In genomic region chr5:5692167-5692738, GRCm38 (mm10) we compare ENCODE assay signal across 25 mouse cellular contexts. TPM values are rescaled to one million over a fixed set of nuclear protein-coding genes. Genes with fewer than 3 reads are reported as not detected.
DNase-seq lines count a peak whose midpoint lies in the region; ATAC-seq and TF ChIP-seq lines count a peak whose summit lies in the region.
"Had no signal": no experiment of that assay in that cellular context is flagged by ENCODE, and none has a peak within 500 bp of the region (broad histone marks: within the 10 kb centered on the region; RNA-seq: fewer than 3 reads in every experiment).

No protein-coding gene starts in this region.

- peaks cover 46% of the 10 kb centered on the region for H3K79me3 ChIP-seq in C2C12 (ENCODE audit: low read depth)

- no peak overlapping the region for H3ac ChIP-seq in C2C12 (ENCODE audit: control insufficient read depth, insufficient read length, low read depth)

- no peak overlapping the region for H3K9ac ChIP-seq in intestine, embryonic 15.5 days
- H3K9ac ChIP-seq in intestine, postnatal 0 days (ENCODE audit: low read depth, low read length) = no peak overlapping the region
- no peak overlapping the region for H3K9ac ChIP-seq in lung, embryonic 14.5 days
- H3K9ac ChIP-seq: embryonic facial prominence, embryonic 12.5 days; heart, embryonic 12.5 days; hindbrain, embryonic 14.5 days; midbrain, embryonic 15.5 days had no signal

- H3K4me2 ChIP-seq in intestine, embryonic 15.5 days (replicated peaks) = peak overlapping the region; percentile 22; the same call in 1 of the 2 replicates
- no peak overlapping the region for H3K4me2 ChIP-seq in intestine, postnatal 0 days (replicated peaks; ENCODE audit: low read depth)
- peak overlapping the region; percentile 83; the same call in 1 of the 2 replicates for H3K4me2 ChIP-seq in lung, embryonic 14.5 days
- H3K4me2 ChIP-seq: heart, embryonic 12.5 days had no signal

- no peak overlapping the region for H3K27ac ChIP-seq in intestine, embryonic 15.5 days
- no peak overlapping the region for H3K27ac ChIP-seq in intestine, postnatal 0 days (ENCODE audit: low read depth, low read length)
- no peak overlapping the region for H3K27ac ChIP-seq in lung, embryonic 14.5 days (ENCODE audit: low read depth)
- H3K27ac ChIP-seq in embryonic fibroblast, embryonic 13.5 days (ENCODE audit: insufficient read depth, low read length) = peak overlapping the region; percentile 72
- no peak overlapping the region for H3K27ac ChIP-seq in gastrocnemius, adult 2 months
- H3K27ac ChIP-seq: embryonic facial prominence, embryonic 12.5 days; hindbrain, embryonic 14.5 days; left cerebral cortex, adult 2 months; midbrain, embryonic 15.5 days had no signal

- H3K36me3 ChIP-seq in intestine, embryonic 15.5 days = no peaks in the 10 kb centered on the region
- H3K36me3 ChIP-seq in intestine, postnatal 0 days (ENCODE audit: control insufficient read depth, insufficient read depth) = no peaks in the 10 kb centered on the region
- no peaks in the 10 kb centered on the region for H3K36me3 ChIP-seq in lung, embryonic 14.5 days (ENCODE audit: insufficient read depth)
- H3K36me3 ChIP-seq in C2C12 (ENCODE audit: control insufficient read depth, insufficient read depth) = no peaks in the 10 kb centered on the region
- H3K36me3 ChIP-seq: embryonic facial prominence, embryonic 12.5 days; G1E; heart, embryonic 12.5 days; midbrain, embryonic 15.5 days had no signal

- TF ChIP-seq CTCF in intestine, postnatal 0 days (IDR thresholded peaks at IDR 0.05; ENCODE audit: low read depth) = no peak
- TF ChIP-seq CTCF in lung, embryonic 14.5 days (IDR thresholded peaks at IDR 0.05; ENCODE audit: low read depth) = no peak
- no peak for TF ChIP-seq CTCF in C2C12 (IDR thresholded peaks at IDR 0.05; ENCODE audit: control insufficient read depth, insufficient read depth, insufficient read length)
- no peak for TF ChIP-seq CTCF in embryonic fibroblast, embryonic 13.5 days (IDR thresholded peaks at IDR 0.05; ENCODE audit: borderline replicate concordance, insufficient read depth, low read length)
- no peak for TF ChIP-seq CTCF in gastrocnemius, adult 2 months (IDR thresholded peaks at IDR 0.05)

- intact Hi-C loops in gastrocnemius, adult 2 months (cut with DNase I) = no loop called here

- H3K79me2 ChIP-seq in C2C12 (ENCODE audit: control insufficient read depth, insufficient read depth) = peaks cover 61% of the 10 kb centered on the region

- ATAC-seq in intestine, embryonic 15.5 days = no peak
- no peak for ATAC-seq in intestine, postnatal 0 days
- ATAC-seq in lung, embryonic 14.5 days (ENCODE audit: insufficient read depth) = no peak
- ATAC-seq: lung, postnatal 0 days; midbrain, embryonic 15.5 days had no signal

- no peaks in the 10 kb centered on the region for H3K27me3 ChIP-seq in intestine, embryonic 15.5 days (replicated peaks)
- H3K27me3 ChIP-seq in intestine, postnatal 0 days (replicated peaks; ENCODE audit: control insufficient read depth, insufficient read depth, low read length) = no peaks in the 10 kb centered on the region
- H3K27me3 ChIP-seq in lung, embryonic 14.5 days (ENCODE audit: insufficient read depth, low read length) = 0 out of 2 replicates have a peak, but pooled peaks cover 3% of the 10 kb centered on the region
- no peaks in the 10 kb centered on the region for H3K27me3 ChIP-seq in C2C12 (ENCODE audit: control insufficient read depth, insufficient read depth, insufficient read length)
- H3K27me3 ChIP-seq: embryonic facial prominence, embryonic 12.5 days; heart, embryonic 12.5 days; midbrain, embryonic 15.5 days had no signal

- H3K4me1 ChIP-seq in intestine, embryonic 15.5 days (replicated peaks) = 0 out of 2 replicates have a peak, but pooled peaks cover 2% of the 10 kb centered on the region
- H3K4me1 ChIP-seq in intestine, postnatal 0 days (replicated peaks; ENCODE audit: control insufficient read depth, insufficient read depth, low read length) = no peaks in the 10 kb centered on the region; the same call in 1 of the 2 replicates
- H3K4me1 ChIP-seq in lung, embryonic 14.5 days (ENCODE audit: insufficient read depth) = no peaks in the 10 kb centered on the region
- peaks cover 4% of the 10 kb centered on the region for H3K4me1 ChIP-seq in embryonic fibroblast, embryonic 13.5 days (ENCODE audit: control insufficient read depth, insufficient read depth, low read length)
- H3K4me1 ChIP-seq: embryonic facial prominence, embryonic 12.5 days had no signal

- DNase-seq in lung, embryonic 14.5 days = no peak
- no peak for DNase-seq in lung, postnatal 25 days (ENCODE audit: low spot score)
- DNase-seq in spleen, postnatal 10 days (ENCODE audit: low spot score in 2 of 2) = no peak
- DNase-seq in gastrocnemius, adult 2 months = no peak
- DNase-seq: adrenal gland, postnatal 25 days; cerebellum, adult 11 months; cerebellum, postnatal 10 days; kidney, postnatal 14 days; left cerebral cortex, postnatal 4 days; thymus, adult 18-20 months had no signal

- 24% methylated on average over 4 of the region's 4 CpGs for WGBS in intestine, embryonic 15.5 days
- 54% methylated on average over 4 of the region's 4 CpGs for WGBS in intestine, postnatal 0 days
- 29% methylated on average over 4 of the region's 4 CpGs for WGBS in lung, embryonic 14.5 days

- H3K9me3 ChIP-seq in intestine, embryonic 15.5 days = no peaks in the 10 kb centered on the region
- no peaks in the 10 kb centered on the region for H3K9me3 ChIP-seq in intestine, postnatal 0 days (ENCODE audit: control insufficient read depth)
- H3K9me3 ChIP-seq in lung, embryonic 14.5 days (ENCODE audit: low read depth, low read length) = no peaks in the 10 kb centered on the region
- H3K9me3 ChIP-seq: embryonic facial prominence, embryonic 12.5 days; G1E; heart, embryonic 12.5 days; midbrain, embryonic 15.5 days had no signal

- no peak for TF ChIP-seq POLR2A in embryonic fibroblast, embryonic 13.5 days (IDR thresholded peaks at IDR 0.05; ENCODE audit: low read depth, low read length)

- no peak overlapping the region for H3K4me3 ChIP-seq in intestine, embryonic 15.5 days (replicated peaks)
- H3K4me3 ChIP-seq in intestine, postnatal 0 days (ENCODE audit: low read depth, low read length) = no peak overlapping the region
- no peak overlapping the region for H3K4me3 ChIP-seq in lung, embryonic 14.5 days (ENCODE audit: low read depth, low read length)
- peak overlapping the region; percentile 59 for H3K4me3 ChIP-seq in C2C12 (ENCODE audit: insufficient read depth, poor library complexity, severe bottlenecking)
- H3K4me3 ChIP-seq in embryonic fibroblast, embryonic 13.5 days (ENCODE audit: insufficient read depth, low read length) = peak overlapping the region; percentile 38
- H3K4me3 ChIP-seq in gastrocnemius, adult 2 months = no peak overlapping the region
- H3K4me3 ChIP-seq: embryonic facial prominence, embryonic 12.5 days; heart, embryonic 12.5 days; left cerebral cortex, adult 2 months had no signal

TF ChIP-seq in C2C12, 6 proteins besides CTCF, POLR2A, EP300 and RAD21:
- TF ChIP-seq FOSL1 (IDR thresholded peaks at IDR 0.05; ENCODE audit: insufficient read depth, low read length, poor library complexity, severe bottlenecking) (no peak), CEBPB (IDR thresholded peaks at IDR 0.05; ENCODE audit: low read depth) (no peak), USF1 (IDR thresholded peaks at IDR 0.05; ENCODE audit: low read depth) (no peak), MAX (IDR thresholded peaks at IDR 0.05) (no peak)
TF ChIP-seq in C2C12: peak in this region for 0.

RNA-seq across cellular contexts. Expression of gene Steap2, which starts 2.1 kb away (rescaled TPM):
- polyA plus RNA-seq in intestine, embryonic 15.5 days (2015; fragmentation: Nextera tagmentation; extraction: Ambion mirVana) = 7.8 and 9.5 TPM in 2 replicates
- polyA plus RNA-seq in intestine, postnatal 0 days (2015; fragmentation: Nextera tagmentation; extraction: Ambion mirVana) = 6.5 and 6.9 TPM in 2 replicates
- 5.4 TPM in 2 replicates for polyA plus RNA-seq in lung, embryonic 14.5 days (2014; fragmentation: Nextera tagmentation; extraction: Ambion mirVana)
- 20.7 TPM for polyA plus RNA-seq in C2C12 (2012; fragmentation: generic; extraction: Trizol)
- polyA plus RNA-seq in embryonic fibroblast, embryonic 13.5 days (2011; ENCODE audit: insufficient read length, low read depth, missing spikeins) = 63.5 and 68.2 TPM in 2 replicates
- under 1 TPM; 0.36 to 0.61 TPM for total RNA-seq in gastrocnemius, adult 2 months (2021)
- total RNA-seq: granulocyte monocyte progenitor cell, adult 5-6 weeks; megakaryocyte progenitor cell, adult 5-6 weeks had no signal
- polyA plus RNA-seq: G1E had no signal

RNA-seq across cellular contexts. Expression of gene Cfap69, which starts 28.2 kb away (rescaled TPM):
- 1.3 and 1.5 TPM in 2 replicates for polyA plus RNA-seq in intestine, embryonic 15.5 days (2015; fragmentation: Nextera tagmentation; extraction: Ambion mirVana)
- 0.38 and 1.3 TPM in 2 replicates for polyA plus RNA-seq in intestine, postnatal 0 days (2015; fragmentation: Nextera tagmentation; extraction: Ambion mirVana)
- polyA plus RNA-seq in lung, embryonic 14.5 days (2014; fragmentation: Nextera tagmentation; extraction: Ambion mirVana) = 3.1 and 4.3 TPM in 2 replicates
- polyA plus RNA-seq in C2C12 (2012; fragmentation: generic; extraction: Trizol) = 4.3 TPM
- 3.6 and 5.0 TPM in 2 replicates for polyA plus RNA-seq in embryonic fibroblast, embryonic 13.5 days (2011; ENCODE audit: insufficient read length, low read depth, missing spikeins)
- total RNA-seq in gastrocnemius, adult 2 months (2021) = under 1 TPM; 0.05 to 0.20 TPM
- total RNA-seq: granulocyte monocyte progenitor cell, adult 5-6 weeks; megakaryocyte progenitor cell, adult 5-6 weeks had no signal
- polyA plus RNA-seq: G1E had no signal

RNA-seq across cellular contexts. Expression of gene Steap1, which starts 56.9 kb away (rescaled TPM):
- 5.7 and 6.5 TPM in 2 replicates for polyA plus RNA-seq in intestine, embryonic 15.5 days (2015; fragmentation: Nextera tagmentation; extraction: Ambion mirVana)
- polyA plus RNA-seq in intestine, postnatal 0 days (2015; fragmentation: Nextera tagmentation; extraction: Ambion mirVana) = 1.9 and 2.3 TPM in 2 replicates
- polyA plus RNA-seq in lung, embryonic 14.5 days (2014; fragmentation: Nextera tagmentation; extraction: Ambion mirVana) = 2.2 and 2.8 TPM in 2 replicates
- polyA plus RNA-seq in C2C12 (2012; fragmentation: generic; extraction: Trizol) = 58.9 TPM
- 29.2 and 33.8 TPM in 2 replicates for polyA plus RNA-seq in embryonic fibroblast, embryonic 13.5 days (2011; ENCODE audit: insufficient read length, low read depth, missing spikeins)
- total RNA-seq in gastrocnemius, adult 2 months (2021) = not detected
- total RNA-seq: G1E; gastrocnemius, adult 8-10 months; granulocyte monocyte progenitor cell, adult 5-6 weeks; heart, postnatal 25 days; left cerebral cortex, postnatal 4 days; megakaryocyte progenitor cell, adult 5-6 weeks had no signal
- polyA plus RNA-seq: G1E had no signal

Comparison
In these comparisons a context has a peak if more than half of its experiments do, and no peak if none do; other contexts are left out.
1. H3K4me3 ChIP-seq: peak in C2C12 (single experiment) and embryonic fibroblast, embryonic 13.5 days (single experiment); none in intestine, embryonic 15.5 days (single experiment), intestine, postnatal 0 days (single experiment), lung, embryonic 14.5 days (single experiment) and gastrocnemius, adult 2 months (single experiment).